ENCODE assay signal across 8 mouse cellular contexts in genomic region chr8:11549706-11550105, GRCm38 (mm10). TPM values are rescaled to one million over a fixed set of nuclear protein-coding genes. Genes with fewer than 3 reads are reported as not detected.
DNase-seq lines count a peak whose midpoint lies in the region; ATAC-seq and TF ChIP-seq lines count a peak whose summit lies in the region.

No protein-coding gene starts in this region.

- peak; percentile 77 for TF ChIP-seq CTCF in layer of hippocampus, adult 2 months (conservative IDR thresholded peaks at IDR 0.05)

- H3K27me3 ChIP-seq in embryonic facial prominence, embryonic 14.5 days (replicated peaks; ENCODE audit: control insufficient read depth, insufficient read depth, low read length), result no peaks in the 10 kb centered on the region
- H3K27me3 ChIP-seq in limb, embryonic 12.5 days, result no peaks in the 10 kb centered on the region
- H3K27me3 ChIP-seq in midbrain, embryonic 11.5 days (ENCODE audit: control insufficient read depth, insufficient read depth, low read length), result no peaks in the 10 kb centered on the region
- no peaks in the 10 kb centered on the region for H3K27me3 ChIP-seq in stomach, embryonic 16.5 days (ENCODE audit: control insufficient read depth, insufficient read depth, low read length)

- H3K36me3 ChIP-seq in embryonic facial prominence, embryonic 14.5 days (ENCODE audit: control insufficient read depth, insufficient read depth, low read length), result 0 out of 2 replicates have a peak, but pooled peaks cover 12% of the 10 kb centered on the region
- H3K36me3 ChIP-seq in limb, embryonic 12.5 days, result peaks cover 30% of the 10 kb centered on the region
- H3K36me3 ChIP-seq in midbrain, embryonic 11.5 days (ENCODE audit: control insufficient read depth, insufficient read depth, low read length), result no peaks in the 10 kb centered on the region
- H3K36me3 ChIP-seq in stomach, embryonic 16.5 days (ENCODE audit: control insufficient read depth, insufficient read depth, low read length), result 0 out of 2 replicates have a peak, but pooled peaks cover 5% of the 10 kb centered on the region

- peak in 1 of 2 experiments; percentile 39 for DNase-seq in layer of hippocampus, adult 2 months (ENCODE audit: low spot score in 2 of 2)
- DNase-seq in layer of hippocampus, adult 9-10 months (ENCODE audit: low spot score), result no peak
- peak; percentile 53 for DNase-seq in adrenal gland, adult 2 months
- DNase-seq in embryonic facial prominence, embryonic 14.5 days (ENCODE audit: low spot score), result peak; percentile 39
- DNase-seq in heart, postnatal 36 days, result peak; percentile 42 to 47
- peak; percentile 92 for DNase-seq in midbrain, embryonic 11.5 days (ENCODE audit: low spot score, missing footprints)

- intact Hi-C loops in heart, postnatal 36 days (cut with DNase I), result loop anchor here (2.0 to 10.0 kb wide), 3 partner anchors 53 to 1555 kb away; partner anchors contain the start of genes Cul4a, Naxd and Pcid2

- peaks cover 19% of the 10 kb centered on the region for H3K4me1 ChIP-seq in embryonic facial prominence, embryonic 14.5 days (ENCODE audit: control insufficient read depth, insufficient read depth, low read length)
- peaks cover 18% of the 10 kb centered on the region for H3K4me1 ChIP-seq in limb, embryonic 12.5 days (replicated peaks)
- peaks cover 8% of the 10 kb centered on the region for H3K4me1 ChIP-seq in midbrain, embryonic 11.5 days (ENCODE audit: control insufficient read depth, insufficient read depth, low read length)
- H3K4me1 ChIP-seq in stomach, embryonic 16.5 days (ENCODE audit: control insufficient read depth, insufficient read depth, low read length), result peaks cover 15% of the 10 kb centered on the region

- peak overlapping the region; percentile 85 for H3K4me2 ChIP-seq in embryonic facial prominence, embryonic 14.5 days (ENCODE audit: low read depth, low read length)
- H3K4me2 ChIP-seq in limb, embryonic 12.5 days, result peak overlapping the region; percentile 68
- H3K4me2 ChIP-seq in midbrain, embryonic 11.5 days, result peak overlapping the region; percentile 85
- peak overlapping the region; percentile 64 for H3K4me2 ChIP-seq in stomach, embryonic 16.5 days (ENCODE audit: low read depth, low read length)

- peak overlapping the region; percentile 78 for H3K9ac ChIP-seq in embryonic facial prominence, embryonic 14.5 days (ENCODE audit: low read depth, low read length)
- H3K9ac ChIP-seq in limb, embryonic 12.5 days (replicated peaks), result 0 out of 2 replicates have a peak overlapping the region, but pooled peaks have one; percentile 83
- no peak overlapping the region for H3K9ac ChIP-seq in midbrain, embryonic 11.5 days (ENCODE audit: low read length)
- no peak overlapping the region for H3K9ac ChIP-seq in stomach, embryonic 16.5 days (ENCODE audit: low read length)

- H3K27ac ChIP-seq in layer of hippocampus, adult 2 months, result peak overlapping the region; percentile 94
- H3K27ac ChIP-seq in embryonic facial prominence, embryonic 14.5 days (replicated peaks; ENCODE audit: low read depth, low read length), result 0 out of 2 replicates have a peak overlapping the region, but pooled peaks have one; percentile 83
- 0 out of 2 replicates have a peak overlapping the region, but pooled peaks have one; percentile 89 for H3K27ac ChIP-seq in limb, embryonic 12.5 days
- H3K27ac ChIP-seq in midbrain, embryonic 11.5 days (ENCODE audit: low read depth, low read length), result no peak overlapping the region
- H3K27ac ChIP-seq in stomach, embryonic 16.5 days (ENCODE audit: low read length), result peak overlapping the region; percentile 92; the same call in 1 of the 2 replicates

- 22% methylated on average over 7 of the region's 7 CpGs for WGBS in embryonic facial prominence, embryonic 14.5 days
- 18% methylated on average over 7 of the region's 7 CpGs for WGBS in limb, embryonic 12.5 days
- 13% methylated on average over 7 of the region's 7 CpGs for whole genome bisulfite sequencing in midbrain, embryonic 11.5 days
- 18% methylated on average over 7 of the region's 7 CpGs for WGBS in stomach, embryonic 16.5 days

- no peak for ATAC-seq in embryonic facial prominence, embryonic 14.5 days (ENCODE audit: low read depth)
- no peak for ATAC-seq in limb, embryonic 12.5 days (ENCODE audit: insufficient number of reproducible peaks, insufficient read depth, low FRiP score, low TSS enrichment, low read depth)
- ATAC-seq in midbrain, embryonic 11.5 days (ENCODE audit: low FRiP score), result no peak
- ATAC-seq in stomach, embryonic 16.5 days (ENCODE audit: insufficient read depth, low FRiP score), result no peak

- H3K4me3 ChIP-seq in layer of hippocampus, adult 2 months, result peak overlapping the region; percentile 64
- peak overlapping the region; percentile 70 for H3K4me3 ChIP-seq in embryonic facial prominence, embryonic 14.5 days (ENCODE audit: low read depth, low read length)
- peak overlapping the region; percentile 80 for H3K4me3 ChIP-seq in limb, embryonic 12.5 days (replicated peaks)
- peak overlapping the region; percentile 65 for H3K4me3 ChIP-seq in midbrain, embryonic 11.5 days (ENCODE audit: low read depth, low read length)
- H3K4me3 ChIP-seq in stomach, embryonic 16.5 days (replicated peaks; ENCODE audit: low read length), result peak overlapping the region; percentile 66

- H3K9me3 ChIP-seq in embryonic facial prominence, embryonic 14.5 days (ENCODE audit: control insufficient read depth, low read length), result no peaks in the 10 kb centered on the region
- H3K9me3 ChIP-seq in limb, embryonic 12.5 days, result no peaks in the 10 kb centered on the region
- no peaks in the 10 kb centered on the region for H3K9me3 ChIP-seq in midbrain, embryonic 11.5 days (ENCODE audit: control insufficient read depth, low read length)
- no peaks in the 10 kb centered on the region for H3K9me3 ChIP-seq in stomach, embryonic 16.5 days (replicated peaks; ENCODE audit: control insufficient read depth, low read length)

RNA-seq across cellular contexts. Expression of gene Cars2, which starts 0.9 kb away (rescaled TPM):
- total RNA-seq in layer of hippocampus, adult 2 months (2021), result 10 to 100 TPM; 22.7 to 26.5 TPM
- total RNA-seq in adrenal gland, adult 2 months (2021), result 10 to 100 TPM; 48.0 to 58.2 TPM
- 82.1 and 91.7 TPM in 2 replicates for polyA plus RNA-seq in adrenal gland, adult 2 months (2012; rRNA removed)
- polyA plus RNA-seq in embryonic facial prominence, embryonic 14.5 days (2014; fragmentation: Nextera tagmentation; extraction: Ambion mirVana), result 22.5 and 23.6 TPM in 2 replicates
- 10 to 100 TPM; 45.9 to 46.1 TPM for total RNA-seq in heart, postnatal 36 days (2021)
- polyA plus RNA-seq in limb, embryonic 12.5 days (2016; fragmentation: Nextera tagmentation; extraction: Ambion mirVana), result 20.6 and 21.6 TPM in 2 replicates
- polyA plus RNA-seq in midbrain, embryonic 11.5 days (2014; fragmentation: Nextera tagmentation; extraction: Ambion mirVana), result 17.8 and 20.3 TPM in 2 replicates
- polyA plus RNA-seq in stomach, embryonic 16.5 days (2015; fragmentation: Nextera tagmentation; extraction: Ambion mirVana), result 24.3 and 26.9 TPM in 2 replicates

RNA-seq across cellular contexts. Expression of gene Ing1, which starts 5.7 kb away (rescaled TPM):
- 10 to 100 TPM; 37.1 TPM for total RNA-seq in layer of hippocampus, adult 2 months (2021)
- 10 to 100 TPM; 36.2 to 40.3 TPM for total RNA-seq in adrenal gland, adult 2 months (2021)
- 8.8 and 9.8 TPM in 2 replicates for polyA plus RNA-seq in adrenal gland, adult 2 months (2012; rRNA removed)
- 35.9 and 36.9 TPM in 2 replicates for polyA plus RNA-seq in embryonic facial prominence, embryonic 14.5 days (2014; fragmentation: Nextera tagmentation; extraction: Ambion mirVana)
- 10 to 100 TPM; 24.1 to 25.8 TPM for total RNA-seq in heart, postnatal 36 days (2021)
- polyA plus RNA-seq in limb, embryonic 12.5 days (2016; fragmentation: Nextera tagmentation; extraction: Ambion mirVana), result 46.5 and 50.4 TPM in 2 replicates
- polyA plus RNA-seq in midbrain, embryonic 11.5 days (2014; fragmentation: Nextera tagmentation; extraction: Ambion mirVana), result 46.9 and 48.1 TPM in 2 replicates
- polyA plus RNA-seq in stomach, embryonic 16.5 days (2015; fragmentation: Nextera tagmentation; extraction: Ambion mirVana), result 24.7 and 24.9 TPM in 2 replicates

RNA-seq across cellular contexts. Expression of gene Naxd, which starts 52.4 kb away (rescaled TPM):
- 10 to 100 TPM; 62.7 to 69.0 TPM for total RNA-seq in layer of hippocampus, adult 2 months (2021)
- 10 to 100 TPM; 67.2 to 75.3 TPM for total RNA-seq in adrenal gland, adult 2 months (2021)
- polyA plus RNA-seq in adrenal gland, adult 2 months (2012; rRNA removed), result 103 and 114 TPM in 2 replicates
- polyA plus RNA-seq in embryonic facial prominence, embryonic 14.5 days (2014; fragmentation: Nextera tagmentation; extraction: Ambion mirVana), result 95.1 and 103 TPM in 2 replicates
- total RNA-seq in heart, postnatal 36 days (2021), result 10 to 100 TPM; 35.6 to 39.7 TPM
- 116 and 121 TPM in 2 replicates for polyA plus RNA-seq in limb, embryonic 12.5 days (2016; fragmentation: Nextera tagmentation; extraction: Ambion mirVana)
- polyA plus RNA-seq in midbrain, embryonic 11.5 days (2014; fragmentation: Nextera tagmentation; extraction: Ambion mirVana), result 94.2 and 94.8 TPM in 2 replicates
- polyA plus RNA-seq in stomach, embryonic 16.5 days (2015; fragmentation: Nextera tagmentation; extraction: Ambion mirVana), result 110 and 117 TPM in 2 replicates

Comparison
In these comparisons a context has a peak if more than half of its experiments do, and no peak if none do; other contexts are left out.
1. H3K9ac ChIP-seq: peak in embryonic facial prominence, embryonic 14.5 days (single experiment) and limb, embryonic 12.5 days (single experiment); none in midbrain, embryonic 11.5 days (single experiment) and stomach, embryonic 16.5 days (single experiment).
2. Peak in every context shown above with its lines, with median percentiles within 50 percentile points of each other: H3K4me3 ChIP-seq and H3K4me2 ChIP-seq.